Mouse (Mus musculus): ENCODE data around the gene Caly.
A peak's percentile ranks its signal among the peaks of the same experiment; 100 is the strongest.

The Caly gene

DNA sequence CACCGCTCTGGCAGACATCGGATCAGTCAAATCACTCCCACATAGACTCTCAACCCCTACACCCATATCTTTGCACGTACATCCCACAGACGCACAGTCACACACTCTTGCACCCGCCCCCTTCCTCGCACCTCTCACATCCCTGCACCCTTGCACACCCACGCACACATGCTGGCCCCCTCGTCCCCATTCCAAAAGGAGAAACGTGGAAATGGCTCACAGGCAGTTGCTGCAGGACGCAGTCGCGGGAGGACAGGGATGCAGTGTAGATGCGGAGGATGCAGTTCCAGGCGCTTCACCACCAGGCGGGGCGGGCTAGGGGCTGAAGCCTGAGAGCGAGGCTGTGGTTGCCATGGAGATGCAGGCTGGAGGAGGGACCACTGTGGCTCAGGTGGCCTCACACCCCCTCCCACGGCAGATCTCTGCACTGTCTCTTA, at the start of gene Caly:
Gene Caly, minus strand, starts transcription at position 307 of the 437 bp plus-strand sequence.
- DNase-seq (ENCODE audit: low spot score), result no peak

- DNase-seq (ENCODE audit: low spot score), result no peak
Observed at GRCm38 (mm10) chr7:140127911-140128310, 45.6 kb upstream of the Caly start.

DNA sequence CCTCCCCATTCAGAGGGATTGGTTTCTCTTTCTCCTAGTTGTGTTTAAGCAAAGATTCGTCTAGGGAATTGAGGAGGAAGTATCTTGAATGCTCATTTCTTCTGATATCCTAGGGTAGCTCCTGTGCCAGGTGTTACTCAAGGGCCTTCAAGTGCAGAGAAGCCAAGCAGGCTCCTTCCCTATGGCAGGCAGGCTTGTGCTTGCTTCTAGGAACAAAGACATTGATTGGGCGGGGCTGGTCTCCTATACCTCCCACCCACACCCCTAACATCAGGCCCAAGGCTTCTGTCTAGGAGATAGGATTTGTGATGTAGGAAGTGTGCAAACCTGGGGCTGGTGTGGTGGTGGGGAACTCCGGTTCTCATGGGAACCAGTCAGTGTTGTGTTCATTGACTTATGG, 44.6 kb upstream of the Caly start:
- no peak for DNase-seq (ENCODE audit: low spot score)

- no peak for DNase-seq (ENCODE audit: low spot score)
Observed at GRCm38 (mm10) chr7:140126022-140126350, 43.6 kb upstream of the Caly start.

- peak; percentile 90 for DNase-seq (ENCODE audit: low spot score)
Observed at GRCm38 (mm10) chr7:140125278-140126021, 43.1 kb upstream of the Caly start.

GRCm38 (mm10) chr7:140124382-140124781, 42.0 kb upstream of the Caly start:
- no peak for DNase-seq (ENCODE audit: low spot score)

DNA sequence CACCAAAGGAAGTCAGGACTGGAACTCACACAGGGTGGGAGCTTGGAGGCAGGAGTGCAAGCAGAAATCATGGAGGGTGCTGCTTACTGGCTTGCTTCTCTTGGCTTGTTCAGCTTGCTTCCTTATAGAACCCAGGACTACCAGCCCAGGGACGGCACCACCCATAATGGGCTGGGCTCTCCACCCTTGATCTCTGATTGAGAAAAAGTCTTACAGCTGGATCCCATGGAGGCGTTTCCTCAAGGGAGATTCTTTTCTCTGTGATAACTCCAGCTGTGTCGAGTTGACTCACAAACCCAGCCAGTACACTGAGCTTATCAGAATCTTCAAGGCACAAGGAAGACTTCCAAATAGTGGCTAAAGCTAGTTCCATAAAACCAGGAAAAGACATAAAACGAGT, 40.4 kb upstream of the Caly start:
- DNase-seq (ENCODE audit: low spot score), result no peak

DNA sequence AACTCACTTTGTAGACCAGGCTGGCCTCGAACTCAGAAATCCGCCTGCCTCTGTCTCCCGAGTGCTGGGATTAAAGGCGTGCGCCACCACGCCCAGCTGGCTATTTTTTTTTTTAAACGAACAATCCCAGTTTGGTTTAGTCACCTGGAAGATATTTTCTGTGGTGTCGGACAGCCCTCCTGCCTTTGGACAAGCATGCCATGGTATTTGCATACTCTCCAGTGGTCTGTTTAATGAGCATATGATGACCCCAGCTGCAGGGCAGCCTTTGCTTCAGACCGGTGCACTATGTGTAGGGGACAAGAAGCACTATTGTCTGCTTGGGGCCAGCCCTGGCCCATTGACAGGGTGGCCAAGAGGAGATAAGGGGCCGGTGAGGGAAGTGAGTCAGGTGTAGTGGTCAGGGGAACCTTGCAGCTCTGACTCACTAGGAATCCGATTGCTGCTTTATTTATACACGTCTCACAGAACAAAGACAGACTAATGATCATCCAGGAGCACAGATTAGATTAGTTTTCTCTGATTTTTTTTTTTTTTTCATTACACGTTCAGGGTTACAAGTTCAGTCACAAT, 39.1 kb upstream of the Caly start:
- DNase-seq (ENCODE audit: low spot score), result no peak

- no peak for DNase-seq (ENCODE audit: low spot score)
Observed at GRCm38 (mm10) chr7:140120484-140120883, 38.1 kb upstream of the Caly start.

- DNase-seq (ENCODE audit: low spot score), result peak; percentile 85
Observed at GRCm38 (mm10) chr7:140116329-140117054, 34.1 kb upstream of the Caly start, which contains the start of gene Echs1. Echs1 (minus strand) TSS chr7:140116476.

- peak; percentile 62 for DNase-seq (ENCODE audit: low spot score)
Observed at GRCm38 (mm10) chr7:140115583-140116328, 33.4 kb upstream of the Caly start, which contains the start of gene Paox. Paox (plus strand) TSS chr7:140115799.

DNA sequence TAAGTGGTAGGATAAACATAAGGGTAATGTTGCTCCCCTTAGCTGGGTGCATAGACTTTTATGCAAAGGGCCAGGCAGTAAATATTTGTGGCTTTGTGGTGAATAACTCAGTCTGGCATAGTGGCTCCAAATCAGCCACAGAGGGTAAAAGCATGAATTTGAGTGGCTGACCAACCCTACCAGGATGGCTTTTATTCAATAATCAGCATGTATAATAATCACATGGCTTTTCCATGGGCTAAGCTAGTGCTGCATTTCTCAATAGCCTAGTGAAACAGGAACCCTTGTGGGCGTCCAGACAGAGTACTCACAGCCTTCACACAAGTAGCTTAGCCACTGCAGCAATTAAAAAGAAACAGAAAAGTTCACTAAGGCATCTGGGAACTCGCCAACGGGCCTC, 29.6 kb upstream of the Caly start:
- DNase-seq (ENCODE audit: low spot score), result no peak

- no peak for DNase-seq (ENCODE audit: low spot score)
Observed at GRCm38 (mm10) chr7:140104009-140104408, 21.7 kb upstream of the Caly start.

DNA sequence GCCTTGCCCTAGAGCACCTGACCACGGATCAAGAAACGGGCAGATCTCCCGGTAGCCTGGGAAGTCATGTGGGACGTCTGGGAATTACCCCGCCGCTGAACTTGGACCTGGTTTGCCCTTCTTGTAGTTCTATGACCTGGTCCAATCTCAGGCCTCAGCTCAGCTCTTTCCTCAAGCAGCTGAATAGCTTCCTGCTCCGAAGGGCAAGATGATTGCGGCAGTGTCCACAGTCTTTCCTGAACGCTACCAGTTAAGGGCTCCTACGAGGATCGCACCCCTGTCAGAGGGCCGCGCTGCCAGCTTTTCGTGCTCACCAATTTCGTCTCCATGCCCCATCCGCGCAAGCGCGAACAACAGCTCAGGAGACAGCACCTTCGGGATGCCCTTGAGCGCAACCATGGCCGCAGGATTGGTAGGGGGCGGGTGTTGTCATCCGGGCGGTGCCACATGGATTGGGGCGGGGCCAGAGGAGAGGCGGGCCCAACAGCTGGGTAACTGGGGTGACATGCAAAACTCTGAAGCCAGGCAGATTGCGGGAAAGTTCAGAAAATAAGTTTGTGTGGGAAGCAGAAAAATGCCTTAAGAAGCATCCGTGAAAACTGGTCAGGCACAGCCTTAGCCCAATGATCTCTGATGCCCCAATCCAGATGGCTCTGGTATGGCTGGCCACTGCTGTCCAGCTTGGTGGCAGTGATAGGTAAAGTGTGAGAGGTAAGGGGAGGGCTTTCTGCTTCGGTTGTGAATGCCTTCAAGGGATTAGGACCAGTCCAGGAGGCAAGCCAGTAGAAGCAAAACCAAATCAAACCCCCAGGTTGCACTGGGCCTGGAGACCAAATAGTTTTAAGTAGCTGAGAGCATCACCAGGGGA, 19.9 kb upstream of the Caly start, which contains the start of gene Fuom:
Gene Fuom, minus strand, starts transcription at position 449 of the 868 bp plus-strand sequence.
- peak; percentile 77 for DNase-seq (ENCODE audit: low spot score)

- no peak for DNase-seq (ENCODE audit: low spot score)
Observed at GRCm38 (mm10) chr7:140101498-140101897, 19.1 kb upstream of the Caly start.

GRCm38 (mm10) chr7:140098466-140098865, 16.1 kb upstream of the Caly start:
- no peak for DNase-seq (ENCODE audit: low spot score)

GRCm38 (mm10) chr7:140096055-140096454, 13.7 kb upstream of the Caly start:
- DNase-seq (ENCODE audit: low spot score), result no peak

DNA sequence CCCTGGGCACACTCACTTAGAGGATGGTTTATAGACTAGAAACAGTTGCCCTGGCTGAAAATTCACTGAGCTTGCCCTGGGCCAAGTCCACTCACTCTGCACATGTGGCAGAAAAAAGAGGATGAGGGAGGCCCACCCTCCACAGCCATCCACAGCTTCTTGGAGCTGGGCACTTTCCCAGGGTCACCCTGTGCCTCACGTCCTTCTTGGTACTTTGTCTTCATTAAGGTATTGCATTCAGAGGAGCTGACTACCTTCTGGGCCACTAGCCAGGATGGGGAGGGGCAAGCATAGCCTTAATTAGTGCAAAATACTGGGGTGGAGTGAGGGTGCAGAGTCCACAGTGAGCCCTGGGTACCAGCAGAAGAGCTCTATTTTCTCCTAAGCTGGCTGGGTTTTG, 13.2 kb upstream of the Caly start:
- no peak for DNase-seq (ENCODE audit: low spot score)

GRCm38 (mm10) chr7:140094954-140095353, 12.6 kb upstream of the Caly start:
- DNase-seq (ENCODE audit: low spot score), result no peak

GRCm38 (mm10) chr7:140092924-140093528, 10.7 kb upstream of the Caly start, which contains the start of gene Prap1:
Prap1 (plus strand) TSS chr7:140093395.
- no peak for DNase-seq (ENCODE audit: low spot score)

DNA sequence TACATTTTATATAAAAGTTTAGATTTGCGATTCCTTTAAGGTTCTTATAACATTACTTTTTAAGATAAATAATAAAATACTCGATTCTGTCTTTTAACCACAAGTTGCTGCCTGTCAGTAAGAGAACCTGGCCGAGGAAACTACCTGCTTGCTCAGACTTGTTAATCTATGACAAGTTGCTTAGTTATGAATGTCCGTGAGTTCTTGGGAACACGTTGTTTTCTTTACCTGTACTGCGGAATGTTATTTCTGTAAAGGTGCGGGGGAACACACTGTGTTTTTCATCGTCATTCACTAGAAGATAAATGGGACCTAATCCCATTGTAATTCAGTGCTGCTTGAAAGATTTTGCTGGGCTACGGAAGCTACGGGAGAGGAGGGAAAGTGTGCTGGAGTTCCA, 8.3 kb upstream of the Caly start:
- no peak for DNase-seq (ENCODE audit: low spot score)

All from testis, postnatal 14 days (tissue).